Mouse (Mus musculus) cerebellum, adult 11-12 months (tissue): ENCODE data around the gene Ifna14.
"Not testable (repeated sequence)": the region's sequence is repeated elsewhere in the genome, so short reads cannot be mapped to it uniquely, and the experiment has no call there.

Source experiments
- DNase-seq: peaks from one replicate; pipeline ENCODE4 v3.0.0; 2022

Gene Ifna14

DNA sequence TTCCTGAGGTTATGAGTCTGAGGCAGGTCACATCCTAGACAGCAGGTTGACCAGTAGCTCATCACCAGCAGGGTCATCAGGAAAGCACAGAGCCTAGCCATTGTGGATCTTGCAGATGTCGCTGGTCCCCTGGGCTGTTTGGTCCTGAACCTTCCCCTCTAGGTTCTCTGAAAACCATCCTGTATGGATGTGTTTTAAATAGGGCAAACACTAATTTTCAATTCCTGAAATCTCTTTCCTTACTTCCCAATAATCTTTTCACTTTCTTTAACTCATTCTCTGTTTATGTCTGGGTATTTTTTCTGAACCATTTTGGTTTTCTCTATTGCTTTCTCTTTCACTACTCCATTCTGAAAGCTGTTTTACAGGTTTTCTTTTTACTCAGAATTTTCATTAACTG lies at the start of gene Ifna14:
Ifna14 (minus strand) TSS at position 101 of the 400 bp plus-strand sequence.
- no peak for DNase-seq

GRCm38 (mm10) chr4:88603276-88603675 lies 31.7 kb upstream of the Ifna14 start, which contains the start of gene Ifna12:
TSS of gene Ifna12 (minus strand) at chr4:88603376.
- no peak for DNase-seq

DNA sequence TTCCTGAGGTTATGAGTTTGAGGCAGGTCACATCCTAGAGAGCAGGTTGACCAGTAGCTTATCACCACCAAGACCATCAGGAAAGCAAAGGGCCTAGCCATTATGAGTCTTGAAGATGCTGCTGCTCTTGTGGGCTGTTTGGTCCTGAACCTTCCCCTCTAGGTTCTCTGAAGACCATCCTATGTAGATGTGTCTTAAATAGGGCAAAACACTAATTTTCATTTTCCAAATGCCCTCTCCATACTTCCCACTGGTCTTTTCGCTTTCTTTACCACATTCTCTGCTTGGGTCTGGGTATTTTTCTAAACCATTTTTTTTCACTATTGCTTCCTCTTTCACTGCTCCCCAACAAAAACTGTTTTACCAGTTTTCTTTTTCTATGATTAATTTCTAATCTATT lies 20.7 kb upstream of the Ifna14 start, which contains the start of gene Ifna9:
Ifna9 (minus strand) TSS at position 101 of the 400 bp plus-strand sequence.
- no peak for DNase-seq

GRCm38 (mm10) chr4:88561791-88562190 lies 9.8 kb downstream of the Ifna14 start:
- DNase-seq = peak; percentile 72

DNA sequence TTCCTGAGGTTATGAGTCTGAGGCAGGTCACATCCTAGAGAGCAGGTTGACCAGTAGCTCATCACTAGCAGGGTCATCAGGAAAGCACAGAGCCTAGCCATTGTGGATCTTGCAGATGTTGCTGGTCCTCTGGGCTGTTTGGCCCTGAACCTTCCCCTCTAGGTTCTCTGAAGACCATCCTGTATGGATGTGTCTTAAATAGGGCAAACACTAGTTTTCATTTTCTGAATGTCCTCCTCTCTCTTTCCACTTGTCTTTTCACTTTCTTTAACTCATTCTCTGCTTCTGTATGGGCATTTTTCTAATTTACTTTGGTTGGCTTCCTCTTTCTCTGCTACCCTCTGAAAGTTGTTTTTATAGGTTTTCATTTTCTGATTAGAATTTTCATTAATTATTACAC lies 13.5 kb downstream of the Ifna14 start, which contains the start of gene Ifna15:
Ifna15 (minus strand) TSS at position 101 of the 400 bp plus-strand sequence.
- not testable (repeated sequence) for DNase-seq

GRCm38 (mm10) chr4:88550161-88550945 lies 21.2 kb downstream of the Ifna14 start:
- peak; percentile 38 for DNase-seq

- DNase-seq = peak; percentile 13
Observed at GRCm38 (mm10) chr4:88547986-88548385, 23.6 kb downstream of the Ifna14 start.

DNA sequence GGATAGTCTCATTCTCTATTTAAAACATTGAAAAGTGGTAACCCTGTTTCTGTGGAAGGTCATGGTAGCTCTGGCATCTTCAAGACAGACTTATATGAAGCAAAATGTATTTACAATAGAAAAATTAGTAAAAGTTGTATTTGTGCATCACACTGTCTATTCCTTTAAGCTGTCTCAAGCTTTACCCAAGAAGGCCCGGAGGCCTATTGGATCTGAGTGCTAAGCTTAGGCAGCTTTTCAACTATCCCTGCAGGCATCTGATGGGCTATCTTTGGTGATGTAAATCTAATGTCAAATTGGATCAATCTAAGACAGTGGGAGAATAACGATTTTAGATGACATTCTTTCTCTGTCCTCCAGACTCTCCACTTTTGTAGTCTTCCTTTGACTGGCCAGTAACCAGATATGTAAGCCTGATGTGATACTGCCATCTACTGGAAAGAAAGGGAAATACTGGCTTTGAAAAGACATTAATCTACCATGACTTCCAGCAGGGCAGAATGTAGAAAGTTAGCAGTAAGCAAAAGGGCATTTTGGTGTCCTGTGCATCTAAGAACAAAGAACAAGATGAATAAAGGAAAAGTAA lies 27.9 kb downstream of the Ifna14 start:
- no peak for DNase-seq

DNA sequence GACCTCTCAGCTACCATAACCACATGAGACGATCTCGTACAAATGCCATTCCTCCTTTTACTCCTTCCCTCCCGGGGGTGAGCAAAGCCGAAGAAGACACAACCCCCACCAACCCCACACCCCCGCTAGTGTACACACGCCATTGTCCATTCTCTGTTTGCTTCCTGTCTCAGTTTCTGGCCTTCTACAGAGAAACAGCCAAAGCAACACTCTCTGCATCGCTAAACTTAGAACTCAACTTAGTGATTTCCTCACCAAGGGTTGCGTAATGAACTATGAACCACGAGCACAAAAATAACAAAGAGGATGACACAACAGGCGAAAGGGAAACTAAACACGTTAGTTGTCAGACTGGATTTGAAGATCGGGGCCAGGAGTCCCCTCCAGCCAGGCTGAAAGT lies 34.3 kb downstream of the Ifna14 start:
- DNase-seq = no peak

DNA sequence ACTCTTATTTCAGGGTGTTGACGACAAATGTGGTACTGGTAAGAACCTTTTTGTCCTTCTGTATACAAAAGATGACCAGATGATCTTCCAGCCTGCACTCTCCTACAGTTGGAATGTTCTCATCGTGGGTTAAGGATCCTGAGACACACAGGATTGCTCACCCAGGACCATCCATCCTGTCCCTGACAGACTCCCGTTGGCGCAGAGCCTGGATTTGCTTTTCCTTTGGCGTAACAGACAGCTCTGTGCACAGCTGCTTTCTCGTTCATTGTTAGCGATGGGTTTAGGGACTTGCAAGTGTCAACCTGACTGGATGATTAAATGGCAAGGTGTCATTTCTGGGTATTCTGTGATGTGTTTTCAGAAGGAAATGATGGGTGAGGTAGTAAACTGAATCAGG lies 35.0 kb downstream of the Ifna14 start:
- DNase-seq = no peak

DNA sequence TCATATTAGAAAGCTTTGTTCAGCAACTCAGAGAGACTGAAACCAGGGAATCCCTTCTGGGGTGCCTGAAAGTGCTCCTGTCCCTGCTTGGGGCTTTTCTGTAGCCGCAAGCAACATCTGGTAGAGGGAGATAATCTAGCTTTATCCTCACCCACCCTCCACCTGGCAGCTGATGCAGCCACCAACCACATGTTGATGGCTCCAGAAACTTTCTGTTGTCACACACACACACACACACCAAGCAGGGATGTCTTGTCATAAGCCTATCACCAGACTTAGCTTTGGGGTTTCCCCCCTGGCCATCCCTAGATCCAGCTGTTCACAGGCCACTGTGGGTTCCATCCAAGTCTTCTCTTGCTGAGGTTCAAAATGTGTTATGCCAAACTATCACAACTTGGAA lies 35.9 kb downstream of the Ifna14 start:
- DNase-seq = no peak

DNA sequence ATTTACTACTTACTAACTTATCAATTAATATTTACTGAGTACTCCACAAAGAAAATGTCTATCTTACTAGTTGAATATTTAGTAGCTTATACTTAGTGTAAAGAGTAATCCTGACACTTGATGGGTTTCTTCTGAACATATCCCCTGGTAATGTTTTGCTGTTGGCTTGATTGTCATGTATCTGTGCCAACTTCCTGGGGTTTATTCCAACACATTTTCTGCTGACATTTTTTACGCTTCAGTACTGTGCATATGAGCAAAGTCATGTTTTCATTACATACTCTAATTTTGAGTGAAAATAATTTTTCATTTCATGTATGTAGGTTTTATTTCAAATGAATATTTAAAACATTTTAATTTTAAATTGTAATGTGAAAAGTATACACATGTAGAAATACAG lies 36.7 kb downstream of the Ifna14 start:
- no peak for DNase-seq

DNA sequence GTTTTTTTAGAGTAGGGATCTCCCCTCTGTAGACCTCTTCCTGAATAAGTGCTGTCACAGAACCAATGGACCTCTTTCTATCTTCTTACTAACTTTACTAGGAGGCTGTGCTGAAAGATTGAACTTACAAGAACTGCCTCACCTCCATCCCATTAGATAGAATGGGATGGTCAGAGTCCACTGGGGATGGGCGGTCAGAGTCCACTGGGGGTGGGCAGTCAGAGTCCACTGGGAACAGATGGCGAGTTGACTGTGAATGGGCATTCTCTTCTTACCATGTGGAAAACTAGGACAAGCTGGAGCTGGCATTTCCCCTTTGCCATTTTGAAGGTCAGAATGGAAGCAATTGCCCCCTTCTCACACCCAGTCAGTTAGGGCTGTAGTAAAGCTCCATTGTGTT lies 38.1 kb downstream of the Ifna14 start:
- DNase-seq = no peak

DNA sequence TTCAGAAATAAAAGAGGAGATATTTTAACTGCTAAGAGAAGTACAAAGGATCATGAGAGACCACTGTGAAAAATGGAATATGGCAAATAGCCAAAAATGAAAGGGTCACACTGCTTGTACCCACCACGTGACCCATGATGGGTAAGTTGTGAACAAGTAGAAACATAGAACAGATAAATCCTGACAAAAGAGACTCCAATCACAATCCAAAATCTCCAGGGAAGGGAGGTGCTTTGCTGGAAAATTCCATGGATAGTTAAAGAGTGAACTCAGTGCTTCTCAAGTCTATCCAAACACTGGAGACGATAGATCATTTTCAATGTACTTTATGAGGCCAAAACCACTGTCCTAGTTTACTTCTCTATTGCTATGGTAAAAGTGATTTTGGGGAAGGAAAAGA lies 40.7 kb downstream of the Ifna14 start:
- DNase-seq = no peak

- DNase-seq = no peak
Observed at GRCm38 (mm10) chr4:88530271-88530670, 41.3 kb downstream of the Ifna14 start.

GRCm38 (mm10) chr4:88526379-88527049 lies 45.1 kb downstream of the Ifna14 start:
- DNase-seq = no peak

DNA sequence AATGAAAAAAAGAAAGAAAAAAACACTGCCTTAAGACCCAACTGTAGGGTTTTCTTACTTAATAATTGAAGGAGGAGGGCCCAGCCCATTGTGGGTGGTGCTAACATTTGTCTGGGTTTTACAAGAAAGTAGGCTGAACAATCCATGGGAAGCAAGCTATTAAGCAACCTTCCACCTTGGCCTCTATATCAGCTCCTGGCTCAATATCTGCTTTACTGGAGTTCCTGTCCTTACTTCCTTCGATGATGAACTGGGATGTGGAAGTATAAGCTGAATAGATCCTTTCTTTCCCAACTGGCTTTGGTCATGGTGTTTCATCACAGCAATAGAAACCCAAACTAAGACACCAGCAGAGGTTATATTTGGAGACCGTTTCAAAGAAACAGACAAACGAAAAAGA lies 46.2 kb downstream of the Ifna14 start:
- no peak for DNase-seq

- no peak for DNase-seq
Observed at GRCm38 (mm10) chr4:88523241-88523640, 48.4 kb downstream of the Ifna14 start.

DNA sequence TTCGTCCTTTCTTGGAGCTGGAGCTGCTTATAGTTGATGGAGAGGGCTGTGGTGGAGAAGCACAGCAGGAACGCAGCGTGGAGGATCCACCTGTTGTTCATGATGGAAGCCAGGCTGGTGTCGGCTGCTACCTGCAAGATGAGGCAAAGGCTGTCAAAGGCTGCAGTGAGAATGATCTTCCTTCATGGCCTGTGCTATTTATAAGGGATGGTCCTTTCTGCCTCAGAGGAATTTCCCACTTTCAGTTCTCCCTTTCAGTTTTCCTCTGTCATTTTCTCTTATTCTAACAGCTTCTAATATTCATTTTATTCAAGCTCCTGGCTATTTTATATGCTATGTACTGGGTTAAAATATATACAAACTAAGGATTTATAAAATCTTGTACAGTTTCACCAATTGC lies 48.9 kb downstream of the Ifna14 start, which contains the start of gene Ifnb1:
Ifnb1 (minus strand) TSS at position 101 of the 400 bp plus-strand sequence.
- no peak for DNase-seq
